Mouse (Mus musculus) midbrain, postnatal 0 days (tissue): ENCODE results near the gene Ap1g1. TPM values are rescaled to one million over a fixed set of nuclear protein-coding genes. Genes with fewer than 3 reads are reported as not detected.

ENCODE experiments used
- ATAC-seq: fragments of 200-750 bp; cut with Nextera tagmentation; 2 replicates; pipeline ENCODE4 v1.8.0; 2017; ENCODE audit warnings: moderate number of reproducible peaks, mild to moderate bottlenecking, moderate TSS enrichment, moderate library complexity; ENCODE audit not compliant: low FRiP score
- DNase-seq: peaks from one replicate; pipeline ENCODE4 v3.0.0-alpha.2; 2015; ENCODE audit warnings: low spot score
- H3K27ac ChIP-seq: fragments of 300-500 bp; sonication (generic); 2 replicates; pipeline ENCODE4 v1.5.1; 2014; ENCODE audit warnings: low read depth, mild to moderate bottlenecking, low read length, mixed read lengths
- H3K27me3 ChIP-seq: fragments of 300-500 bp; sonication (generic); 2 replicates; pipeline ENCODE4 v1.6.1; 2014; ENCODE audit warnings: low read length, control low read depth, mixed read lengths; ENCODE audit not compliant: insufficient read depth
- H3K36me3 ChIP-seq: fragments of 300-500 bp; sonication (generic); 2 replicates; pipeline ENCODE4 v1.6.1; 2014; ENCODE audit warnings: low read length, control low read depth, mixed read lengths; ENCODE audit not compliant: insufficient read depth
- H3K4me1 ChIP-seq: fragments of 300-500 bp; sonication (generic); 2 replicates; pipeline ENCODE4 v1.6.1; 2014; ENCODE audit warnings: mild to moderate bottlenecking, control low read depth, antibody characterized with exemption, low read length, mixed read lengths; ENCODE audit not compliant: insufficient read depth
- H3K4me2 ChIP-seq: fragments of 300-500 bp; sonication (generic); 2 replicates; pipeline ENCODE4 v1.6.1; 2014; ENCODE audit warnings: low read depth, mild to moderate bottlenecking, low read length, mixed read lengths; ENCODE audit not compliant: poor library complexity, severe bottlenecking
- H3K4me3 ChIP-seq: fragments of 300-500 bp; sonication (generic); 2 replicates; pipeline ENCODE4 v1.5.1; 2014; ENCODE audit warnings: low read depth, mild to moderate bottlenecking, low read length, moderate library complexity
- H3K9ac ChIP-seq: fragments of 300-500 bp; sonication (generic); replicated peaks from 2 replicates; pipeline ENCODE4 v1.6.1; 2014; ENCODE audit warnings: mild to moderate bottlenecking, low read length, moderate library complexity, mixed read lengths; ENCODE audit not compliant: poor library complexity, severe bottlenecking
- H3K9me3 ChIP-seq: fragments of 300-500 bp; sonication (generic); 2 replicates; pipeline ENCODE4 v1.6.1; 2016; ENCODE audit warnings: low read length, control low read depth
- CTCF ChIP-seq: IDR thresholded peaks from 2 replicates; pipeline ENCODE4 v1.5.1; 2016; ENCODE audit warnings: antibody characterized with exemption, mild to moderate bottlenecking
- WGBS: fragments of 180-500 bp; shearing (Covaris S2); extraction: QIAGEN DNeasy Blood & Tissue Kit; methylation state at CpG from one replicate; pipeline ENCODE4 v1.1.7; 2014; 5-methylcytosine and 5-hydroxymethylcytosine counted together
- polyA plus RNA-seq: library from polyadenylated mRNA; unstranded; fragments of >200 nt; fragmentation: Nextera tagmentation; extraction: Ambion mirVana; gene quantifications from 2 replicates; pipeline ENCODE4 v1.2.1, GENCODE M21; 2015
- total RNA-seq: library from RNA; depleted of rRNA; stranded (reverse); fragments of >200 nt; gene quantifications from 2 replicates; pipeline ENCODE4 v1.2.3, GENCODE M21; 2014; rRNA removed

Ap1g1 gene
- total and polyA plus RNA-seq, 2 experiments from 2014 or later = 40.2 to 74.4 TPM

DNA sequence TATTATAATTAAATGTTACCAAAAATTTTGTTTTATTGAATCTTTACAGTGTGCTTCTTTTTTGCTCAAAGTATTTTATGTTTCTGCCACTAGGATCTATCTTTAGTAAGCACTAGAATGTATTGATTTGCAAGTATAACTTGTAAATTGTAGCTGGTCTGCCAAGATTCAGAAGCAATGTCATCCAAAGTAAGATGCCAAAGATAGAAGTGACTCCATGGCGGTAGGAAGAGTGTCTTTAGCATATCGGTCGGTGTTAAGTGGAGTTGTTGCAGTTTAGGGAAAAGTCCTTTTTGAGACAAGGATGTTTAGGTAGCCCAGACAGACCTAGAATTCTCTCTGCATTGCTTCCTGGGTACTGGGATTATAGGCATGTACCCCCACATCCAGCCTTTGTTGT lies 128.6 kb downstream of the Ap1g1 start:
- H3K9ac ChIP-seq = no peak overlapping the region
- H3K27ac ChIP-seq = no peak overlapping the region
- H3K36me3 ChIP-seq = peaks cover 36% of the 10 kb centered on the region
- H3K4me2 ChIP-seq = no peak overlapping the region
- H3K27me3 ChIP-seq = no peaks in the 10 kb centered on the region
- no peak for DNase-seq
- no peaks in the 10 kb centered on the region for H3K9me3 ChIP-seq
- no peak for ATAC-seq
- no peaks in the 10 kb centered on the region for H3K4me1 ChIP-seq
- 92% methylated on average over 3 of the region's 3 CpGs for WGBS
- TF ChIP-seq CTCF = no peak
- H3K4me3 ChIP-seq = no peak overlapping the region

- ATAC-seq (no peak), DNase-seq (no peak)
- Histone ChIP-seq H3K27ac (no peak overlapping the region), H3K36me3 (peaks cover 40% of the 10 kb centered on the region), H3K9me3 (no peaks in the 10 kb centered on the region), H3K27me3 (no peaks in the 10 kb centered on the region), H3K4me3 (no peak overlapping the region), H3K4me1 (no peaks in the 10 kb centered on the region), H3K4me2 (no peak overlapping the region), H3K9ac (no peak overlapping the region)
- 88% methylated on average over 4 of the region's 4 CpGs for WGBS
- TF ChIP-seq CTCF = no peak
Observed at GRCm38 (mm10) chr8:109907376-109907775, 129.0 kb downstream of the Ap1g1 start.

Other genes starting within 250 kb of the Ap1g1 start
- gene Dhx38, start 212.7 kb upstream of the Ap1g1 start, total RNA-seq = 24.3 and 25.2 TPM in 2 replicates
- 13.4 and 13.5 TPM in 2 replicates for gene Dhx38, start 212.7 kb upstream of the Ap1g1 start, polyA plus RNA-seq
- gene Txnl4b, start 212.7 kb upstream of the Ap1g1 start, total RNA-seq = 10.0 and 14.3 TPM in 2 replicates
- 33.5 TPM in 2 replicates for gene Txnl4b, start 212.7 kb upstream of the Ap1g1 start, polyA plus RNA-seq
- 1.6 TPM in 1 of 2 replicates, not detected in the other for gene Hp, start 199.4 kb upstream of the Ap1g1 start, total RNA-seq
- 0.12 and 0.26 TPM in 2 replicates for gene Hp, start 199.4 kb upstream of the Ap1g1 start, polyA plus RNA-seq
- 15.0 and 23.9 TPM in 2 replicates for gene Dhodh, start 169.9 kb upstream of the Ap1g1 start, total RNA-seq
- 23.7 and 24.7 TPM in 2 replicates for gene Dhodh, start 169.9 kb upstream of the Ap1g1 start, polyA plus RNA-seq
- 0.22 and 0.33 TPM in 2 replicates for gene Pkd1l3, start 164.0 kb upstream of the Ap1g1 start, total RNA-seq
- 0.07 and 0.16 TPM in 2 replicates for gene Pkd1l3, start 164.0 kb upstream of the Ap1g1 start, polyA plus RNA-seq
- 96.1 and 107 TPM in 2 replicates for gene Ist1, start 85.3 kb upstream of the Ap1g1 start, total RNA-seq
- 109 and 110 TPM in 2 replicates for gene Ist1, start 85.3 kb upstream of the Ap1g1 start, polyA plus RNA-seq
- gene Zfp821, start 73.0 kb upstream of the Ap1g1 start, total RNA-seq = 68.2 and 72.9 TPM in 2 replicates
- gene Zfp821, start 73.0 kb upstream of the Ap1g1 start, polyA plus RNA-seq = 54.3 and 58.7 TPM in 2 replicates
- gene Atxn1l, start 40.8 kb upstream of the Ap1g1 start, total RNA-seq = 12.4 and 16.9 TPM in 2 replicates
- gene Atxn1l, start 40.8 kb upstream of the Ap1g1 start, polyA plus RNA-seq = 1.8 and 3.9 TPM in 2 replicates
- 11.6 and 14.7 TPM in 2 replicates for gene Phlpp2, start 90.0 kb downstream of the Ap1g1 start, total RNA-seq
- gene Phlpp2, start 90.0 kb downstream of the Ap1g1 start, polyA plus RNA-seq = 3.0 and 4.7 TPM in 2 replicates
- 0.47 and 1.4 TPM in 2 replicates for gene Marveld3, start 183.6 kb downstream of the Ap1g1 start, total RNA-seq
- gene Marveld3, start 183.6 kb downstream of the Ap1g1 start, polyA plus RNA-seq = 1.1 and 1.6 TPM in 2 replicates
- gene Tat, start 211.9 kb downstream of the Ap1g1 start, total RNA-seq = not detected in 2 replicates
- gene Tat, start 211.9 kb downstream of the Ap1g1 start, polyA plus RNA-seq = 0.14 and 0.15 TPM in 2 replicates